Mouse (Mus musculus) brain, embryonic 14.5 days (tissue): ENCODE data around the gene Mms22l.

Experiments used
- CTCF ChIP-seq: fragments of 200-500 bp; IDR thresholded peaks from 2 replicates; pipeline ENCODE4 v1.5.1; 2012; ENCODE audit warnings: inconsistent platforms, mild to moderate bottlenecking, moderate library complexity, borderline replicate concordance; ENCODE audit not compliant: insufficient read depth, insufficient read length; ENCODE audit errors: extremely low read depth
- POLR2A ChIP-seq: fragments of 200-500 bp; IDR thresholded peaks from 2 replicates; pipeline ENCODE4 v1.6.1; 2012; ENCODE audit warnings: mild to moderate bottlenecking, inconsistent platforms, borderline replicate concordance; ENCODE audit not compliant: poor library complexity, insufficient read depth, insufficient read length, severe bottlenecking; ENCODE audit errors: extremely low read depth

DNA sequence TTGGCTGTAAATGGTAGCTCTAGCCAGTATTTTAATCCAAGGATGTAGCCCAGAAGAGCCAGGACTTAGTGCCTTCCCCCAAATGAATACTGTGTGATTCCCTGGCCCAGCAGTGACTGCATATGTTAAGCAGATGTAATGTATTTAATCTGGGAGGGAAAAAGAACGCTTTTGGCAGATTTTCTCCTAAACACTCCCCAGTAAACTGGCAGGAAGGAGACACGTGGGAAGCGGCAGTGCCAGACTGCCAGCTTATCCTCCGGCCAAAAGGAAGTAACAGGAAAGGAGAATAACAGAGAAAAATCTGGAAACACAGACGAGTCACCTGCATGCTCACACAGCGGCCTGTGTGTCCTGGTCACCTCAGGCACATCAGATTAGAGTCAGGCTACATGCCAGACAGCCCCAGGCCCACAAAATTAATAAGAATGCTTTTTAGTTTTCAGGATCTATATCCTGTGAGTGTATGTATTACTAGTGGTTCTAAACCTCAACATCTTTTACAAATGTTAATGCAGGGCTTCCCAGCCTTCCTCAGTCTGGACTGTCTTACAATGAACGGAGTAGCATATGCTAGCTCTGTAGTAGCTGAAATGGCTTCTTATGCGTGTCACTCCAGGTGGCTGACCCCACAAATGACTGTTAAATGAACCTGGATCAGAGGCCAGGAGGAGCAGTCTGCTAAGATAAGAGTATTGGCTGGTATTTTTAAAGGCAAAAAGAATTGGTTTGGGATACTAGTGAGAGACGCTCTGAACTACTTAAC lies 125.4 kb downstream of the Mms22l start:
- no peak for TF ChIP-seq POLR2A
- no peak for TF ChIP-seq CTCF
